Mouse (Mus musculus): ENCODE measurements around the gene Mb21d2. TPM values are rescaled to one million over a fixed set of nuclear protein-coding genes. Genes with fewer than 3 reads are reported as not detected.

Mb21d2 gene
- polyA plus RNA-seq, 1 experiment = 9.2 TPM

DNA sequence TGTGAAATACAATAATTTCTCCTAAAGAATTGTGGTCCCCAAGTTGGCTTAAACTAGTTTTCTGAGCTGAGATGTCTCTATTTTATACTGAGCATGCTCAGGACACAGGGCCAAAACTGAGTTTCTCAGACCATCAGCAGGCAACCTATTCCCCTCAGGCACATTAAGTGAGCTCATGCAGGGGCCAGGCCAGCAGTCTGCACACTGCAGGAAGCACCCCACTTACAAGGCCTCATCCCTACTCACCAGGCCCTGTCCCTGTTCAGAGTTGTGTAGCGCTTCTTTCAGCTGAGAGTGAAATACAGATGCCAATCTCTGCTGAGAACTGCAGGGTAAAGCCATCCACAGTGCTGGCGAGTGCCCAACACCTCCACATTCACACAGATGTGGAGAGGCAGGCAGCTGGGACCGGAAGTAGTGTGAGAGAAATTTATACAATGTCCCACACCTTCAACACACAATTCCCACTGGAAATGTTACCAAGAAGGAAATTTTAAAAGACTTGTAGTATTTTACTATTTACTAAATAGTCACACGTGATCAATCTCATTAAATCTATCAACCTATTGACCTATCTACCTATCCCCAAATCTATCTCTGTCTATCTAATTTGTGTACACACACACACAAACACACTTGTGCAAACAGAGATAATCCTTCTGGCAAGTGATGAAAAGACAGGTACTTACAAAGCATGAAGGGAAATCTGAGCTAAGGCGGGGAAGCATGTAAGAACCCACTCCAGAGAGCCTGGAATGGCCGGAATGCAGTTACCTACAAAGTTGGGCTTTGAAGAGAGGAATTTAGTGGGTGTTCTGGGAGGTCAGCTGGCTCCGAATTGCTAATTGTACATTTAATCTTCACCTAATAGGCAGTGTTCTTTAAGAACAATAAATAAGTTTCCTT lies 22.9 kb downstream of the Mb21d2 start:
- Histone ChIP-seq H3ac (ENCODE audit: control insufficient read depth, insufficient read length, low read depth) (no peak overlapping the region), H3K4me3 (ENCODE audit: insufficient read depth, poor library complexity, severe bottlenecking) (no peak overlapping the region), H3K27me3 (ENCODE audit: control insufficient read depth, insufficient read depth, insufficient read length) (no peaks in the 10 kb centered on the region), H3K36me3 (ENCODE audit: control insufficient read depth, insufficient read depth) (peaks cover 3% of the 10 kb centered on the region), H3K79me3 (ENCODE audit: low read depth) (peaks cover 20% of the 10 kb centered on the region), H3K79me2 (ENCODE audit: control insufficient read depth, insufficient read depth) (peaks cover 57% of the 10 kb centered on the region)
- TF ChIP-seq CTCF (IDR thresholded peaks at IDR 0.05; ENCODE audit: control insufficient read depth, insufficient read depth, insufficient read length) (no peak), USF1 (IDR thresholded peaks at IDR 0.05; ENCODE audit: low read depth) (no peak), FOSL1 (IDR thresholded peaks at IDR 0.05; ENCODE audit: insufficient read depth, low read length, poor library complexity, severe bottlenecking) (no peak), MYOD1 (IDR thresholded peaks at IDR 0.05; ENCODE audit: control insufficient read depth, insufficient read length, low read depth) (no peak), MYOG (IDR thresholded peaks at IDR 0.05; ENCODE audit: control insufficient read depth, extremely low read depth, insufficient read length) (no peak), MAX (IDR thresholded peaks at IDR 0.05) (no peak), CEBPB (IDR thresholded peaks at IDR 0.05; ENCODE audit: low read depth) (no peak)

DNA sequence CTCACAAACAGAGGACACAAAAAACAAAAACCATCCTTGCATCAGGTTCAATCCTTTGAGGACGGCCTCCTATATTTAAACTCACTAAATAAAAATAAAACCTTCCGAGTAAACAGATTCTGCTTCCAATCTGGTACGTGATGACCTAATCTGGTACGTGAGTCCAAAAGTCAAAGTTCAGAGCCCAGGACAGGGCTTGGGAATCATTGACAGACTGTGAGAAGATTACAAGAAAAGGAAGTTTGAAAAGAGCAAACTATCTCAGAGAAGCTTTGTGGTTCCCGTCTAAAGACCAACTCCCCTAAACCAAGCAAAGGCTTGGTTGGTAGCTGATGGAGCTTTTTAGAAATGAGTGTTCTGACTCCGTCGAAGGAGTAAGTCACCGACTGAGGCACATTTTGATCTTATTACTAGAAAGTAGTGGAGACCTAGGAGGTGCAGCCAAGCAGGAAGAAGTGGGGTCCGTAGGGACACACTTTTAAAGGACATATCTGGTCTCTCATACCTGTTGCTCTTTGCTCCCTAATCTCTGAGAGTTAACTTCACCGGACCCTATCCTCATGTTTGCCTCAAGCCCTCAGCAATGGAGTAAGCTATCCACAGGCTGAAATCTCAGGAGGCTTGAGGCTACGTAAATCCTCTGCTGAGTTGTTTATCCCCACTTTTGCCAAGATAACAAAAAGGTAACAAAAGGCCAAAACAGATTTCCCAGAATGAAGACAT lies 23.7 kb downstream of the Mb21d2 start:
- Histone ChIP-seq H3K4me3 (ENCODE audit: insufficient read depth, poor library complexity, severe bottlenecking) (no peak overlapping the region), H3K79me3 (ENCODE audit: low read depth) (peaks cover 17% of the 10 kb centered on the region), H3K27me3 (ENCODE audit: control insufficient read depth, insufficient read depth, insufficient read length) (no peaks in the 10 kb centered on the region), H3ac (ENCODE audit: control insufficient read depth, insufficient read length, low read depth) (no peak overlapping the region), H3K79me2 (ENCODE audit: control insufficient read depth, insufficient read depth) (peaks cover 48% of the 10 kb centered on the region), H3K36me3 (ENCODE audit: control insufficient read depth, insufficient read depth) (peaks cover 3% of the 10 kb centered on the region)
- TF ChIP-seq FOSL1 (IDR thresholded peaks at IDR 0.05; ENCODE audit: insufficient read depth, low read length, poor library complexity, severe bottlenecking) = no peak

DNA sequence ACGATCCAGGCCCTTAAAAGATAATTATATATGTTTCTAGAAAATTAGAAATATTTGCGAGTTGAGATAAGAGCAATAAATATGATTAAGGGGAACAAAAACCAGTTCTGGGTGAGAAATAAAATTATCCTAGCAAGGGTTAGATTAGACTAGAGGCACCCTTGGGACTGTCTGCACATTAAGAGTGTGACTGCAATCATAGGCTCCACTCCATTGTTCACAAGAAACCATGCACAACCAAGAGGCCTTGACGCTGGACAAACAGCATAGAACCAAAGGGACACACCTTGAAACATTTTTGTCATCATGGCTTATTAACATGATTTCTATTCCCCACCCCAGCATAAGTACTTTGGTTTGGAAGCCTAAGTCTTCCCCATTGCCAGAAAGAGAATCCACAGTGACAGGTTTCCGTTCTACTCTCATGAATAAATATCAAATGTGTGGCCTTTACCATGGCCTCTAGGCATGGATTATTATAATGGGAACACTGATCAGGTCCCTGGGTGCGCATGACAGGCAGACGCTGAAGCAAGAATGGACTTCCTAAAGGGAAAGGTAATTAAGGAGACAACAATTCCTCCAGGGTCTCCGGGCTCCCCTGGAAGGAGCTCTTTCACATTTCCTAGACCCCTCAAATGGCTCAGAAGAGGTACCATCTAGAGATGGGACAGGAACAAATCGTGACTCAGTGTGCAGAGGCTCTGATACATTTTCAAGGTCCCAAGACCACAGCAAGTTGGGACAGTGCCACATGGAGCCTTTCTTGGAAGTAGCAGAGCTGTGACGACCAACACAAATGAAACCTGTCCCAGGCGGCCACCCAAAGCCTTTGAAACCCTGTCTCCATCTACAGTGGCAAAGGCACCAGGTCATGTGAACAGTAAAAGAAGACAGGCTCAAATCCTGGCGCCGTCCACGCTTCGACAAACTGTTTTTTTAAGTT lies 26.6 kb downstream of the Mb21d2 start:
- no peak overlapping the region for H3K4me3 ChIP-seq (ENCODE audit: insufficient read depth, poor library complexity, severe bottlenecking)
- peaks cover 3% of the 10 kb centered on the region for H3K36me3 ChIP-seq (ENCODE audit: control insufficient read depth, insufficient read depth)
- H3ac ChIP-seq (ENCODE audit: control insufficient read depth, insufficient read length, low read depth) = no peak overlapping the region
- H3K27me3 ChIP-seq (ENCODE audit: control insufficient read depth, insufficient read depth, insufficient read length) = no peaks in the 10 kb centered on the region
- H3K79me2 ChIP-seq (ENCODE audit: control insufficient read depth, insufficient read depth) = peaks cover 32% of the 10 kb centered on the region
- TF ChIP-seq CTCF (IDR thresholded peaks at IDR 0.05; ENCODE audit: control insufficient read depth, insufficient read depth, insufficient read length) = no peak
- H3K79me3 ChIP-seq (ENCODE audit: low read depth) = peaks cover 14% of the 10 kb centered on the region

DNA sequence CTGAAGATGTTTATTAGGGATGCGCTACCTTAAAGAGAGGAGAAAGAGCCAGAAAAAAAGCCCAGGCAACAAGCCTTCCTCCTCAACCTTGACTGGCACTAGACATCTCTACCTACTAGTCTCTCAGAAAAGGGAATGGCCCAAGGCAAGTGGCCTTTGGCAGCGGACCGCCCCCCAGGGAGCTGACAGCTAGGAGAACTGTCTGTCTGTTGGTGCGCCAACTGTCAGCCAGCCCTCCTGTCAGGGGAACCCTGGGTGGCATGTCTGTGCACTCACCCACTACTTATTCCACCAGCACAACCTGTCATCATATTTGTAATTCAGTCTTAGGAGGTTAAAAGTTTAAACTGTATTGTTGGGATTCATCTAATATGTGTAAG lies 30.3 kb downstream of the Mb21d2 start:
- Histone ChIP-seq H3K36me3 (ENCODE audit: control insufficient read depth, insufficient read depth) (peaks cover 3% of the 10 kb centered on the region), H3K27me3 (ENCODE audit: control insufficient read depth, insufficient read depth, insufficient read length) (no peaks in the 10 kb centered on the region), H3K79me3 (ENCODE audit: low read depth) (peaks cover 9% of the 10 kb centered on the region), H3K79me2 (ENCODE audit: control insufficient read depth, insufficient read depth) (peaks cover 20% of the 10 kb centered on the region), H3K4me3 (ENCODE audit: insufficient read depth, poor library complexity, severe bottlenecking) (no peak overlapping the region), H3ac (ENCODE audit: control insufficient read depth, insufficient read length, low read depth) (no peak overlapping the region)
- TF ChIP-seq MYOG (IDR thresholded peaks at IDR 0.05; ENCODE audit: control insufficient read depth, extremely low read depth, insufficient read length) = no peak
- TF ChIP-seq FOSL1 (IDR thresholded peaks at IDR 0.05; ENCODE audit: insufficient read depth, low read length, poor library complexity, severe bottlenecking) = no peak
- no peak for TF ChIP-seq CEBPB (IDR thresholded peaks at IDR 0.05; ENCODE audit: low read depth)
- no peak for TF ChIP-seq MYOD1 (IDR thresholded peaks at IDR 0.05; ENCODE audit: control insufficient read depth, insufficient read length, low read depth)
- no peak for TF ChIP-seq CTCF (IDR thresholded peaks at IDR 0.05; ENCODE audit: control insufficient read depth, insufficient read depth, insufficient read length)
- TF ChIP-seq MAX (IDR thresholded peaks at IDR 0.05) = no peak
- TF ChIP-seq USF1 (IDR thresholded peaks at IDR 0.05; ENCODE audit: low read depth) = no peak

GRCm38 (mm10) chr16:28898509-28899160 lies 30.8 kb downstream of the Mb21d2 start:
- no peak overlapping the region for H3ac ChIP-seq (ENCODE audit: control insufficient read depth, insufficient read length, low read depth)
- peaks cover 24% of the 10 kb centered on the region for H3K79me2 ChIP-seq (ENCODE audit: control insufficient read depth, insufficient read depth)
- peaks cover 9% of the 10 kb centered on the region for H3K79me3 ChIP-seq (ENCODE audit: low read depth)
- peaks cover 3% of the 10 kb centered on the region for H3K36me3 ChIP-seq (ENCODE audit: control insufficient read depth, insufficient read depth)
- H3K27me3 ChIP-seq (ENCODE audit: control insufficient read depth, insufficient read depth, insufficient read length) = no peaks in the 10 kb centered on the region
- H3K4me3 ChIP-seq (ENCODE audit: insufficient read depth, poor library complexity, severe bottlenecking) = no peak overlapping the region
- no peak for TF ChIP-seq MYOD1 (IDR thresholded peaks at IDR 0.05; ENCODE audit: control insufficient read depth, insufficient read length, low read depth)
- TF ChIP-seq CEBPB (IDR thresholded peaks at IDR 0.05; ENCODE audit: low read depth) = no peak
- TF ChIP-seq MYOG (IDR thresholded peaks at IDR 0.05; ENCODE audit: control insufficient read depth, extremely low read depth, insufficient read length) = no peak
- no peak for TF ChIP-seq USF1 (IDR thresholded peaks at IDR 0.05; ENCODE audit: low read depth)
- TF ChIP-seq FOSL1 (IDR thresholded peaks at IDR 0.05; ENCODE audit: insufficient read depth, low read length, poor library complexity, severe bottlenecking) = no peak
- TF ChIP-seq MAX (IDR thresholded peaks at IDR 0.05) = no peak
- no peak for TF ChIP-seq CTCF (IDR thresholded peaks at IDR 0.05; ENCODE audit: control insufficient read depth, insufficient read depth, insufficient read length)

Measured in C2C12 (cell line).